9 mouse cellular contexts compared by ENCODE assay signal in genomic region chr14:117710463-117710911, GRCm38 (mm10).
DNase-seq lines count a peak whose midpoint lies in the region; ATAC-seq and TF ChIP-seq lines count a peak whose summit lies in the region.
"Had no signal": no experiment of that assay in that cellular context is flagged by ENCODE, and none has a peak within 500 bp of the region (broad histone marks: within the 10 kb centered on the region; RNA-seq: fewer than 3 reads in every experiment).

No protein-coding gene starts in this region.

- peak; percentile 10; the same call in 1 of the 2 replicates for TF ChIP-seq CTCF in stomach, postnatal 0 days (IDR thresholded peaks at IDR 0.05; ENCODE audit: low read depth)

- no peaks in the 10 kb centered on the region for H3K9me3 ChIP-seq in neural tube, embryonic 13.5 days
- no peaks in the 10 kb centered on the region for H3K9me3 ChIP-seq in limb, embryonic 14.5 days (ENCODE audit: control insufficient read depth, low read length)
- no peaks in the 10 kb centered on the region for H3K9me3 ChIP-seq in stomach, postnatal 0 days (ENCODE audit: control insufficient read depth, low read length)
- H3K9me3 ChIP-seq: liver, embryonic 15.5 days had no signal

- no peak overlapping the region for H3K4me3 ChIP-seq in neural tube, embryonic 13.5 days
- no peak overlapping the region for H3K4me3 ChIP-seq in limb, embryonic 14.5 days (replicated peaks; ENCODE audit: low read length)
- no peak overlapping the region for H3K4me3 ChIP-seq in stomach, postnatal 0 days (ENCODE audit: low read depth, low read length)
- H3K4me3 ChIP-seq: liver, embryonic 15.5 days had no signal

- no peaks in the 10 kb centered on the region for H3K27me3 ChIP-seq in neural tube, embryonic 13.5 days
- no peaks in the 10 kb centered on the region for H3K27me3 ChIP-seq in limb, embryonic 14.5 days (ENCODE audit: control insufficient read depth, insufficient read depth, low read length)
- H3K27me3 ChIP-seq in stomach, postnatal 0 days (ENCODE audit: control insufficient read depth, insufficient read depth, low read length): no peaks in the 10 kb centered on the region
- H3K27me3 ChIP-seq: liver, embryonic 15.5 days had no signal

- WGBS in neural tube, embryonic 13.5 days: 75% methylated on average over 10 of the region's 10 CpGs
- WGBS in limb, embryonic 14.5 days: 52% methylated on average over 10 of the region's 10 CpGs
- WGBS in stomach, postnatal 0 days: 51% methylated on average over 10 of the region's 10 CpGs

- no peak for TF ChIP-seq POLR2A in limb, embryonic 14.5 days (IDR thresholded peaks at IDR 0.05; ENCODE audit: borderline replicate concordance, extremely low read depth, insufficient read depth, insufficient read length)

- no peak for TF ChIP-seq EP300 in stomach, postnatal 0 days (optimal IDR thresholded peaks at IDR 0.05)

- H3K9ac ChIP-seq in neural tube, embryonic 13.5 days: no peak overlapping the region
- no peak overlapping the region for H3K9ac ChIP-seq in limb, embryonic 14.5 days (ENCODE audit: low read depth, low read length, severe bottlenecking)
- H3K9ac ChIP-seq in stomach, postnatal 0 days (ENCODE audit: low read length): no peak overlapping the region
- H3K9ac ChIP-seq: liver, embryonic 15.5 days had no signal

- ATAC-seq in neural tube, embryonic 13.5 days (ENCODE audit: low read depth): 0 out of 2 replicates have a peak, but pooled peaks have one; percentile 15
- ATAC-seq in limb, embryonic 14.5 days (ENCODE audit: low FRiP score, low read depth): peak; percentile 56
- no peak for ATAC-seq in stomach, postnatal 0 days (ENCODE audit: low FRiP score, low TSS enrichment)

- H3K36me3 ChIP-seq in neural tube, embryonic 13.5 days: no peaks in the 10 kb centered on the region
- no peaks in the 10 kb centered on the region for H3K36me3 ChIP-seq in limb, embryonic 14.5 days (ENCODE audit: control insufficient read depth, insufficient read depth, low read length)
- H3K36me3 ChIP-seq in stomach, postnatal 0 days (ENCODE audit: control insufficient read depth, insufficient read depth, low read length): no peaks in the 10 kb centered on the region
- H3K36me3 ChIP-seq: liver, embryonic 15.5 days had no signal

- peak; percentile 13 for DNase-seq in adrenal gland, postnatal 10 days
- no peak for DNase-seq in adrenal gland, adult 2 months
- DNase-seq in neural tube, embryonic 10.5 days (ENCODE audit: extremely low spot score, low spot score): no peak
- peak; percentile 45 for DNase-seq in limb, embryonic 14.5 days (ENCODE audit: low spot score)
- no peak for DNase-seq in stomach, postnatal 0 days (ENCODE audit: low spot score)
- DNase-seq in thymus, postnatal 4 days: no peak
- DNase-seq in urinary bladder, postnatal 10 days (ENCODE audit: low spot score): no peak

- H3K27ac ChIP-seq in neural tube, embryonic 13.5 days (replicated peaks): no peak overlapping the region
- H3K27ac ChIP-seq in limb, embryonic 14.5 days (replicated peaks; ENCODE audit: low read depth, low read length): peak overlapping the region; percentile 34
- H3K27ac ChIP-seq in stomach, postnatal 0 days (replicated peaks): no peak overlapping the region
- H3K27ac ChIP-seq: liver, embryonic 15.5 days had no signal

- no peak overlapping the region for H3K4me2 ChIP-seq in neural tube, embryonic 13.5 days
- H3K4me2 ChIP-seq in limb, embryonic 14.5 days (replicated peaks; ENCODE audit: low read depth, low read length, severe bottlenecking): no peak overlapping the region
- H3K4me2 ChIP-seq in stomach, postnatal 0 days (replicated peaks; ENCODE audit: low read depth): no peak overlapping the region
- H3K4me2 ChIP-seq: liver, embryonic 15.5 days had no signal

- 0 out of 2 replicates have a peak, but pooled peaks cover 4% of the 10 kb centered on the region for H3K4me1 ChIP-seq in neural tube, embryonic 13.5 days (replicated peaks)
- peaks cover 7% of the 10 kb centered on the region; the same call in 1 of the 2 replicates for H3K4me1 ChIP-seq in limb, embryonic 14.5 days (ENCODE audit: control insufficient read depth, insufficient read depth, low read length)
- H3K4me1 ChIP-seq in stomach, postnatal 0 days (replicated peaks; ENCODE audit: control insufficient read depth, insufficient read depth): no peaks in the 10 kb centered on the region
- H3K4me1 ChIP-seq: liver, embryonic 15.5 days had no signal

Comparison
In these comparisons a context has a peak if more than half of its experiments do, and no peak if none do; other contexts are left out.
1. DNase-seq: peak in adrenal gland, postnatal 10 days (single experiment) and limb, embryonic 14.5 days (single experiment); none in adrenal gland, adult 2 months (single experiment), neural tube, embryonic 10.5 days (single experiment), stomach, postnatal 0 days (single experiment), thymus, postnatal 4 days (single experiment) and urinary bladder, postnatal 10 days (single experiment).